Mouse (Mus musculus) layer of hippocampus, adult 9-11 months (tissue): ENCODE measurements around the gene Polr2g.
A peak's percentile ranks its signal among the peaks of the same experiment; 100 is the strongest.
"Not testable (repeated sequence)": the region's sequence is repeated elsewhere in the genome, so short reads cannot be mapped to it uniquely, and the experiment has no call there.

ENCODE experiments used
- DNase-seq: peaks from one replicate; pipeline ENCODE4 v3.0.0; 2022

Polr2g gene

GRCm38 (mm10) chr19:8798264-8798946 lies at the start of gene Polr2g:
Gene Polr2g, minus strand, starts transcription at chr19:8798577.
- DNase-seq: peak; percentile 97

- DNase-seq: peak; percentile 59
These were observed 46.2 kb upstream of the Polr2g start for GRCm38 (mm10) chr19:8844371-8845129.

- DNase-seq: no peak
These were observed 44.6 kb upstream of the Polr2g start for GRCm38 (mm10) chr19:8842961-8843360.

- no peak for DNase-seq
These were observed 42.6 kb upstream of the Polr2g start for GRCm38 (mm10) chr19:8841012-8841411.

GRCm38 (mm10) chr19:8839908-8840791 lies 41.8 kb upstream of the Polr2g start:
- peak; percentile 75 for DNase-seq

- peak; percentile 85 for DNase-seq
These were observed 40.9 kb upstream of the Polr2g start, which contains the start of gene Gng3 for GRCm38 (mm10) chr19:8839103-8839907. Gene Gng3, minus strand, starts transcription at chr19:8839194.

- no peak for DNase-seq
These were observed 39.8 kb upstream of the Polr2g start for GRCm38 (mm10) chr19:8838041-8838730.

- peak; percentile 93 for DNase-seq
These were observed 38.9 kb upstream of the Polr2g start, which contains the start of gene Bscl2 for GRCm38 (mm10) chr19:8837251-8837791. Gene Bscl2, plus strand, starts transcription at chr19:8837467.

GRCm38 (mm10) chr19:8836327-8836726 lies 38.0 kb upstream of the Polr2g start:
- DNase-seq: not testable (repeated sequence)

- DNase-seq: no peak
These were observed 34.6 kb upstream of the Polr2g start for GRCm38 (mm10) chr19:8832971-8833370.

GRCm38 (mm10) chr19:8831262-8831661 lies 32.9 kb upstream of the Polr2g start:
- DNase-seq: no peak

- no peak for DNase-seq
These were observed 32.3 kb upstream of the Polr2g start for GRCm38 (mm10) chr19:8830664-8831063.

- DNase-seq: no peak
These were observed 31.3 kb upstream of the Polr2g start, which contains the start of gene AC129217.1 for GRCm38 (mm10) chr19:8829660-8830059. Gene AC129217.1, plus strand, starts transcription at chr19:8829773.

- no peak for DNase-seq
These were observed 24.3 kb upstream of the Polr2g start for GRCm38 (mm10) chr19:8822696-8823095.

- no peak for DNase-seq
These were observed 22.8 kb upstream of the Polr2g start for GRCm38 (mm10) chr19:8821146-8821545.

- DNase-seq: no peak
These were observed 22.1 kb upstream of the Polr2g start for GRCm38 (mm10) chr19:8820424-8820956.

- DNase-seq: peak; percentile 99
These were observed 21.4 kb upstream of the Polr2g start, which contains the start of gene Hnrnpul2 for GRCm38 (mm10) chr19:8819596-8820423. Gene Hnrnpul2, plus strand, starts transcription at chr19:8820010.

- DNase-seq: peak; percentile 99
These were observed 20.6 kb upstream of the Polr2g start, which contains the start of gene Ttc9c for GRCm38 (mm10) chr19:8818801-8819595. Gene Ttc9c, minus strand, starts transcription at chr19:8819333.

GRCm38 (mm10) chr19:8818301-8818798 lies 20.0 kb upstream of the Polr2g start:
- no peak for DNase-seq
